Mouse (Mus musculus) embryonic facial prominence, embryonic 14.5 days (tissue): ENCODE data around the gene Ncbp1. TPM values are rescaled to one million over a fixed set of nuclear protein-coding genes. Genes with fewer than 3 reads are reported as not detected.

Experiments used
- ATAC-seq: fragments of 200-750 bp; cut with Nextera tagmentation; 2 replicates; pipeline ENCODE4 v1.8.0; 2017; ENCODE audit warnings: low read depth, moderate number of reproducible peaks, moderate TSS enrichment
- DNase-seq: peaks from one replicate; pipeline ENCODE4 v3.0.0-alpha.2; 2015; ENCODE audit warnings: low spot score
- H3K27ac ChIP-seq: fragments of 300-500 bp; sonication (generic); replicated peaks from 2 replicates; pipeline ENCODE4 v1.5.1; 2014; ENCODE audit warnings: low read depth, mild to moderate bottlenecking, low read length, moderate library complexity
- H3K27me3 ChIP-seq: fragments of 300-500 bp; sonication (generic); replicated peaks from 2 replicates; pipeline ENCODE4 v1.6.1; 2014; ENCODE audit warnings: low read length; ENCODE audit not compliant: control insufficient read depth, insufficient read depth
- H3K36me3 ChIP-seq: fragments of 300-500 bp; sonication (generic); 2 replicates; pipeline ENCODE4 v1.6.1; 2014; ENCODE audit warnings: low read length, mixed read lengths; ENCODE audit not compliant: control insufficient read depth, insufficient read depth
- H3K4me1 ChIP-seq: fragments of 300-500 bp; sonication (generic); 2 replicates; pipeline ENCODE4 v1.6.1; 2014; ENCODE audit warnings: antibody characterized with exemption, low read length; ENCODE audit not compliant: control insufficient read depth, insufficient read depth
- H3K4me2 ChIP-seq: fragments of 300-500 bp; sonication (generic); 2 replicates; pipeline ENCODE4 v1.6.1; 2014; ENCODE audit warnings: low read depth, mild to moderate bottlenecking, low read length, moderate library complexity, mixed read lengths
- H3K4me3 ChIP-seq: fragments of 300-500 bp; sonication (generic); 2 replicates; pipeline ENCODE4 v1.5.1; 2014; ENCODE audit warnings: low read depth, mild to moderate bottlenecking, low read length
- H3K9ac ChIP-seq: fragments of 300-500 bp; sonication (generic); 2 replicates; pipeline ENCODE4 v1.6.1; 2014; ENCODE audit warnings: low read depth, mild to moderate bottlenecking, low read length, moderate library complexity, mixed read lengths
- H3K9me3 ChIP-seq: fragments of 300-500 bp; sonication (generic); 2 replicates; pipeline ENCODE4 v1.6.1; 2016; ENCODE audit warnings: low read length; ENCODE audit not compliant: control insufficient read depth
- WGBS: fragments of 180-500 bp; shearing (Covaris S2); extraction: QIAGEN DNeasy Blood & Tissue Kit; methylation state at CpG from one replicate; pipeline ENCODE4 v1.1.7; 2014; 5-methylcytosine and 5-hydroxymethylcytosine counted together
- polyA plus RNA-seq: library from polyadenylated mRNA; unstranded; fragments of >200 nt; fragmentation: Nextera tagmentation; extraction: Ambion mirVana; gene quantifications from 2 replicates; pipeline ENCODE4 v1.2.1, GENCODE M21; 2014

Gene Ncbp1
- polyA plus RNA-seq, 1 experiment from 2014 or later, result 70.1 TPM

DNA sequence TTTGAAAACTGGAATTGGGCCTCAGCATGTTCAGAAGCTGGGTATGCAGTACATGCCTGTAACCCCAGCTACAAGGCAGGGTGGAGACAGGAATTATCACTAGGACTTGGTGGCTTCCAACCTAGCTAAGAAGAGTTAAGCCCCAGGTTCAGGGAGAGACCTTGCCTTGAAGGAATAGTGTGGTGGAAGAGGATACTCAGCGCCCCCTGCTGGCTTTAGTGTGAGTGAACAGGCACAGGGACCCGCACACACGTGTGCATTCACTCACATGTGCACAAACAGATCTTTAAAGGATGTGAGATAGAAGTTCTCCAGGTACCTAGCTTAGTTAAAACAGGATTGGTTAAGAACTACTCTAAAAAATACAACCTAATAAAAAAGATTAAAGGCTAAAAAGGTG is 5.9 kb downstream of the Ncbp1 start:
- Histone ChIP-seq H3K9ac (no peak overlapping the region), H3K36me3 (peaks cover 41% of the 10 kb centered on the region), H3K4me2 (no peak overlapping the region), H3K27ac (no peak overlapping the region), H3K4me3 (no peak overlapping the region), H3K27me3 (no peaks in the 10 kb centered on the region), H3K4me1 (peaks cover 10% of the 10 kb centered on the region), H3K9me3 (no peaks in the 10 kb centered on the region)
- ATAC-seq (no peak), DNase-seq (no peak)
- 69% methylated on average over 3 of the region's 3 CpGs for WGBS

DNA sequence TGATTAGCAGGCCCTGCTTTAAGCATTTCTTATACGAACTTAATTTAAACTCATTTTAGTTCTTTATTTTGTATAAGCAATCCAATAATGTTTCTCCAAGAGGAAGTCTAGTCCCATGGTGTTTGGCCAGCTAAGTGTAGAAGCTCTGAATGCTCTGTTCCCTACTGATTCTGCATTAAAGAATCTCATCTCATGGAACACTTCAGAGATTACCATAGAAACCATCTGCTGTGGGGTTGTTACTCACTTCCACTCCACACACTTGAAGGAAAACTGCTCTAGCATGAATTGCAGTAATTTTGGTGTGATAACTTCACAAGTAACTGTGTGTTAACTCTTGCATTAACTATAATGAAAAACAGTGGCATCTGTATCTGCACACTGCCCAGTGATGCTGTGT is 8.5 kb downstream of the Ncbp1 start:
- Histone ChIP-seq H3K9me3 (no peaks in the 10 kb centered on the region), H3K36me3 (peaks cover 66% of the 10 kb centered on the region), H3K4me1 (no peaks in the 10 kb centered on the region), H3K27ac (no peak overlapping the region), H3K9ac (no peak overlapping the region), H3K4me2 (no peak overlapping the region), H3K4me3 (no peak overlapping the region), H3K27me3 (no peaks in the 10 kb centered on the region)
- ATAC-seq (no peak), DNase-seq (no peak)
- 93% methylated on average over 1 of the region's 1 CpGs for WGBS

DNA sequence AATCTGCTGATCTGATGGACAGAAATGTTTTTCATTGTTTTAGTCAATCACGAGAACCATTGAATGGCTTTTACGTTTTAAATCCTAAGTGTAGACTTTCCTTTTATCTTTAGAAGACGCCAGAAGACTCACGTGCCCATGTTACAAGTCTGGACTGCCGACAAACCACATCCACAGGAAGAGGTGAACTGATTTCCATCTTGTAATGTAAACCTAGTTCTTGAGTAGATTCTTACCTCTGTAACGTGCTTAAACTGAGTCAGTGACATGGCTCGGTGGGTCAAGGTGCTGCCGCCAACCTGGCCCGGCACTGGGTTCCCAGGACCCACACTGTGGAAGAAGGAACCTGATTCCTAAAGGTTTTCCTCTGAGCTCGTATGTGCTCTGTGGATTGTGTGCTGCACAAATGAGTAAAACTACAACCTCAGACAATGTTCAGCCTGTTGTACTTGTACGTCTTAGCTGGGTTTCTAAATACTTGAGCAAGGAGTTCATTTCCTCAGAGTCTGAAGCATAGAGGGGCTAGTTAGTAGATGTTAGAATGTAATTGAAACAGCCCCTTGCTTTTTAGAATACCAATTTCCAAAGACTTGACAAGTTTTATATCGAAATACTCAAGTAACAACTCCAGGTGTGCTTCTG is 13.6 kb downstream of the Ncbp1 start:
- Histone ChIP-seq H3K27ac (no peak overlapping the region), H3K36me3 (peaks cover 96% of the 10 kb centered on the region), H3K9ac (no peak overlapping the region), H3K27me3 (no peaks in the 10 kb centered on the region), H3K4me2 (no peak overlapping the region), H3K9me3 (no peaks in the 10 kb centered on the region), H3K4me1 (no peaks in the 10 kb centered on the region), H3K4me3 (no peak overlapping the region)
- ATAC-seq (no peak), DNase-seq (no peak)
- 94% methylated on average over 12 of the region's 12 CpGs for WGBS

DNA sequence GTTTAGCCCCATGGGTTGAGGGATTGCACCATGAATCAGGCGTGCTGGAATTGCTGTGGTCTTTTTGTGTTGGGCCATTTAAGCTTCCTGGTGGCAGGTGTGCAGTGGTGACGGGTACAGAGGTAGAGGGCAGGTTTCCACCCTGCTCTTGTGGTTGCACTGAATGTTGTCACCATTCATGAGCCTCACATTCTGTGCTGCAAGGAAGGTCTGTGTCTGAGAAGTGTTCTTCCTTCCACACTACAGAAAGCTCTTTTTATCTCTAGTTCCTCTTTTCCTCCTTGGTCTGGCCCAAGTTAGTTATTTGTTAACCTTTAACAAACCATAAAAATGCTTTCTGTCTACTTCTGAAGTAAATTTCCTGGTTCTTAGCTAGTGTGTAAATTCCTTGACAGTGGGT is 25.6 kb downstream of the Ncbp1 start:
- Histone ChIP-seq H3K27ac (no peak overlapping the region), H3K4me2 (no peak overlapping the region), H3K9ac (no peak overlapping the region), H3K4me3 (no peak overlapping the region), H3K27me3 (no peaks in the 10 kb centered on the region), H3K4me1 (no peaks in the 10 kb centered on the region), H3K9me3 (no peaks in the 10 kb centered on the region), H3K36me3 (peaks cover 95% of the 10 kb centered on the region)
- 85% methylated on average over 2 of the region's 2 CpGs for WGBS
- DNase-seq, result no peak
- no peak for ATAC-seq

DNA sequence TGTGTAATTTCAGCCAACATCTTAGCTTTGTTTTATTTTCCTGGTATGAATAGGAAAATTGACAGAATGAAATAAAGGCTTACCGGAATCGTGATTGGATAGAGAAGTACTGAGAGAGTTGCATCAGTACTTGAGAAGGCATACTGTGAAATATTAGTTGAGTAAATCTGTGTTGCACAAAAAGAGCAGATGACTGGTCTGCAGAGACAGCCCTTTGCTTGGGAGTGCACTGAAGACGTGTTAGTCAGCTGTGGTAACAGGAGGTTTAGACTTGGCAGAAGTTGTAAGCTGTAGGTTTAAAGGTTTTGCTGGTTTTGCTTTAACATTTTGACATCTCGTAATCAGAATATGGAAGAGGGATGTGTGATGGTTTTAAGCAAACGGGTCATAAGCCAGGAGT is 27.4 kb downstream of the Ncbp1 start:
- ATAC-seq (no peak), DNase-seq (no peak)
- Histone ChIP-seq H3K4me1 (no peaks in the 10 kb centered on the region), H3K4me2 (no peak overlapping the region), H3K36me3 (peaks cover 98% of the 10 kb centered on the region), H3K27me3 (no peaks in the 10 kb centered on the region), H3K4me3 (no peak overlapping the region), H3K9ac (no peak overlapping the region), H3K9me3 (no peaks in the 10 kb centered on the region), H3K27ac (no peak overlapping the region)
- WGBS, result 92% methylated on average over 5 of the region's 5 CpGs

DNA sequence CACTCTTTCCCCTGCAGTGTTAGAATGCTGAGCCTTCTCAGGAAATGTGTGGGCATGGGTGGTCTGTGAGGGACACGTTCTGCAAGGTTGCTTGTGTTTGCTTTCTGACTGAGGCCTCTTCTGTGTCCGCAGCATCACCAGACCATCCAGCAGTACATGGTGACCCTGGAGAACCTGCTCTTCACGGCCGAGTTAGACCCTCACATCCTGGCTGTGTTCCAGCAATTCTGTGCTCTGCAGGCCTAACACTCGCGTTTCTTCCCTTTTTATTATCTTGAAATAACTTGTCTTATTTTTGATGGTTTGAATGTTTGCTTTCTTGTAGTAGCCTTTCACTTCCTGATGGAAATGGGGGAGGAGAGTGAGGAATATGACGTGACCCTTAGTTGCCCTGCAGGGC is 33.3 kb downstream of the Ncbp1 start:
- no peak overlapping the region for H3K4me2 ChIP-seq
- H3K27ac ChIP-seq, result no peak overlapping the region
- no peak for DNase-seq
- no peak for ATAC-seq
- 86% methylated on average over 7 of the region's 7 CpGs for WGBS
- peaks cover 91% of the 10 kb centered on the region for H3K36me3 ChIP-seq
- no peaks in the 10 kb centered on the region for H3K4me1 ChIP-seq
- no peaks in the 10 kb centered on the region for H3K27me3 ChIP-seq
- no peaks in the 10 kb centered on the region for H3K9me3 ChIP-seq
- no peak overlapping the region for H3K9ac ChIP-seq
- H3K4me3 ChIP-seq, result no peak overlapping the region

DNA sequence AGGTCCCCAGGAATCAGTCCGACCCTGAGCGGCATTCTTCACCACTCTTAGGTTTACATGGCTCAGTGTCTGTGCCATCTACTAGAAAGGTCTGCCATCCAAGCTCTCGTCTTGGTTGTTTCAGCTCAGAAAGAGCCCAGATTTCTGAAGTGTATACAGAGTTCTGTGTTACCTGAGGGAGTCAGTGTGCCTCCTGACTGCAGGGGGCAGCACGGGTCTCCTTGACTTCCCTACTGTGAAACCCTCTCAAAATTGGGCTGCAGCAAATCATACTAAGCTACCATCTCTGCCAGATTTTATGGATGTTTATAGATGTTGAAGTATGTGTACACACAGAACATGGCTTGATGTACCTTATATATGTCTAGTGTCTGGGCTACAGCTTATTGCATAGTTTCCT is 37.9 kb downstream of the Ncbp1 start:
- Histone ChIP-seq H3K4me3 (no peak overlapping the region), H3K4me1 (no peaks in the 10 kb centered on the region), H3K36me3 (peaks cover 84% of the 10 kb centered on the region), H3K27ac (no peak overlapping the region), H3K9ac (no peak overlapping the region), H3K27me3 (no peaks in the 10 kb centered on the region), H3K4me2 (no peak overlapping the region), H3K9me3 (no peaks in the 10 kb centered on the region)
- DNase-seq (no peak), ATAC-seq (no peak)
- 83% methylated on average over 4 of the region's 4 CpGs for WGBS

DNA sequence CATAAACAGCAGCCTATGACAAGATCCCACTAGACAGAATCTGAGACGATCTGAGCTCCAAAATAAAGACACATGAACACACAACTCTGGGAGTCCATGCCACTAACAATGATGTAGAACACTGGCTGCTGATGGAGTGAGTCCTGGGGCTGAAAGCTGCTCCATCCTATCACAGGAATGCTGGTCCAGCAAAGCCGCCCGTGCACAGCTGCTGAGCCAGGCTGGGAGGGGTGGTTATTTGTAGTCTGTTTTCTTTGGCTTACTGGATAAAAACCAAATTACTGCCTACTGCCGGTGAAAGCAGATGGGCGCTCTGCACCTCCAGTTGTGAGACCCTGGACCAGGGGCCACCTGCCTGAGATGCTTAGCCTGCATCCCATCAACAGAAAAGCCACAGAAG is 38.6 kb downstream of the Ncbp1 start:
- H3K27me3 ChIP-seq, result no peaks in the 10 kb centered on the region
- no peak for DNase-seq
- H3K4me2 ChIP-seq, result no peak overlapping the region
- no peaks in the 10 kb centered on the region for H3K4me1 ChIP-seq
- no peak overlapping the region for H3K9ac ChIP-seq
- 65% methylated on average over 5 of the region's 5 CpGs for WGBS
- peaks cover 82% of the 10 kb centered on the region for H3K36me3 ChIP-seq
- no peak for ATAC-seq
- H3K4me3 ChIP-seq, result no peak overlapping the region
- no peaks in the 10 kb centered on the region for H3K9me3 ChIP-seq
- no peak overlapping the region for H3K27ac ChIP-seq

DNA sequence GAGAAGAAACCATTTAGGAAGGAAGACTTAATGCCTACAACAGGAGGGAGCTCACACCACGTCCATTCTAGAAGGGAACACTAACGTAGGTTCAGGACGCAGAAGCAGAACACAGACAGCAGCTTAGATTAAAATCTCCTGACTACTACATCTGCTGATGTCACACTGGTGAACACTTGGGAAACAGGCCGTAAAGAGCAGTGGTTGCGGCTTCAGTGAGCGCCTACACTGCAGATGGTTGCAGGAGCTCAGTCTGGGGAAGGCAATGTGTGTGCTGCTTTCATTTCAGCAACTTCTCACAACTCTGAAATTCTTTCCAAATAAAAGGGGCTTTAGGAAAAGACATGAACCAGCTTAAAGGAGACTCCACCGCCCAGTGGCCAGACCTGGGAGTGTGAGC is 39.1 kb downstream of the Ncbp1 start:
- Histone ChIP-seq H3K4me2 (no peak overlapping the region), H3K36me3 (peaks cover 82% of the 10 kb centered on the region), H3K4me1 (no peaks in the 10 kb centered on the region), H3K27me3 (no peaks in the 10 kb centered on the region), H3K4me3 (no peak overlapping the region), H3K27ac (no peak overlapping the region), H3K9ac (no peak overlapping the region), H3K9me3 (no peaks in the 10 kb centered on the region)
- DNase-seq (no peak), ATAC-seq (no peak)
- 82% methylated on average over 7 of the region's 7 CpGs for WGBS
